Mouse (Mus musculus): ENCODE results near the gene Aff4. TPM values are rescaled to one million over a fixed set of nuclear protein-coding genes. Genes with fewer than 3 reads are reported as not detected.

The Aff4 gene
- 101 and 120 TPM in 2 replicates for polyA plus RNA-seq (2015; fragmentation: Nextera tagmentation; extraction: Ambion mirVana)

DNA sequence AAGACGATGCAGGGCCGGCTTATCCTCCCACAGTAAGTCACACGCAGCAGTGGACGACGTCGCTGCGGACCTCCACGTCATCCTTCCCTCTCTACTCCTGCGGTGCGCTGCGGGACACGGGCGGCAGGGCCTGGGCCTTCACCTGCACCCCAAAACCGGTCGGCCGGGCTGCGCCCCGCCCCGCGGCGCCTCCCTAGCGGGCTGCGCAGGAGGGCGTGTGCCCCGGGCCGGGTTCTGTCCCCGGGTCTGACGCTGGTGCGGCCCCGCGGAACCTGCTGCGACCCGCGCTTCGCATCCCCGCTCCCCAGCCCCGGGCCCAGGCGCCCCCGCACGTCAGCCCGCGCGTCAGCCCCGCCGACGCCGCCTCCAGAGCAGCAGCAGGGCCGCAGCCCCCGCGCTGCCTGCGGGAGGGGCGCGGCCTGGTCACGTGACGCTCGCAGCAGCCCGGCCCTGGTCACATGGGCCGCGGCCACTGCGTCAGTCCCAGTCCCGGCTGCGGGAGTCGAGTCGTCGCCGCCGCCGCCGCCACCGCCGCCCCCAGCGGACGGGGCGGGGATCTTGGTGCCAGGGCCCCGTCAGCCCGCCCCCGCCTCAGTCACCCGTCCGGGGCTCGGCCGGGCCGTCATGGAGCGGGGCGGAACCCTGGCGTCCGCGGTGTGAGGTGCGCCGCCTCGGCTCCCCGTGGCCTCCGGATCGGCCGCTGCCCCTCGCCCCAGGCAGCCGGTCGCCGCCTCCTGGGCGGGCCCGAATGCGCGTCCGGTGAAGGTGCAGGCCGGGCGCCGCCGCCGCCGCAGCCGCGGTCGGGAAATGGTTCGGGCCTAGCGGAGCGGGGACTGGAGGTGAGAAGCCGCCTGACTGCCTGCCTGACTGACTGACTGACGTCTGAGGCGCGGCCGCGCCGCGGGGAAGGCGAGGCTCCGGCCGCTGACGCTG is at the start of gene Aff4:
Gene Aff4 (plus strand): TSS at position 543 of the 933 bp plus-strand sequence.

GRCm38 (mm10) chr11:53324512-53324968 is 26.1 kb upstream of the Aff4 start, which contains the start of gene Zcchc10:
Gene Zcchc10 (plus strand): TSS chr11:53324679.

DNA sequence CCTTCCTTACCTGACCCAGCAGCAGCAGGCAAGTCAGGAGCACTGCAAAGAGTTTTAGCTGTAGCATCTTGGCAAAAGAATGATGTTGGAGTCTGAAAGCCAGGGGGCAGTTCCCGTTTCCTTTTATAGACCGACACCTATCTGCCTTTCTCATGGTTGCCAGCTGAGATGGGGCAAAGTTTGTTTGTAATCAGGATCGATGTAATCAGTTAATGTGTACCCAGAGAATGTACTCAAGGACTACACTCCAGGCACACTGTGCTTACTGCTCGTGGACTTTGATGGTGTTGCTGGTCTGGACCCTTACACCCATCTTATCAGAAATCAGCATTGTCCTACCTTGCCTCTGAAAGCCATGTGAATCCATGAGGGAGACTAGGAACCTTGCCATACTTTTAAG is 72.4 kb downstream of the Aff4 start, which contains the start of gene Leap2:
Gene Leap2 (minus strand): TSS at position 135 of the 400 bp plus-strand sequence.

GRCm38 (mm10) chr11:53430670-53431346 is 80.2 kb downstream of the Aff4 start, which contains the start of the genes Uqcrq and Gdf9:
Gene Uqcrq (minus strand): TSS chr11:53430831.
Gene Gdf9 (plus strand): TSS chr11:53431023.

DNA sequence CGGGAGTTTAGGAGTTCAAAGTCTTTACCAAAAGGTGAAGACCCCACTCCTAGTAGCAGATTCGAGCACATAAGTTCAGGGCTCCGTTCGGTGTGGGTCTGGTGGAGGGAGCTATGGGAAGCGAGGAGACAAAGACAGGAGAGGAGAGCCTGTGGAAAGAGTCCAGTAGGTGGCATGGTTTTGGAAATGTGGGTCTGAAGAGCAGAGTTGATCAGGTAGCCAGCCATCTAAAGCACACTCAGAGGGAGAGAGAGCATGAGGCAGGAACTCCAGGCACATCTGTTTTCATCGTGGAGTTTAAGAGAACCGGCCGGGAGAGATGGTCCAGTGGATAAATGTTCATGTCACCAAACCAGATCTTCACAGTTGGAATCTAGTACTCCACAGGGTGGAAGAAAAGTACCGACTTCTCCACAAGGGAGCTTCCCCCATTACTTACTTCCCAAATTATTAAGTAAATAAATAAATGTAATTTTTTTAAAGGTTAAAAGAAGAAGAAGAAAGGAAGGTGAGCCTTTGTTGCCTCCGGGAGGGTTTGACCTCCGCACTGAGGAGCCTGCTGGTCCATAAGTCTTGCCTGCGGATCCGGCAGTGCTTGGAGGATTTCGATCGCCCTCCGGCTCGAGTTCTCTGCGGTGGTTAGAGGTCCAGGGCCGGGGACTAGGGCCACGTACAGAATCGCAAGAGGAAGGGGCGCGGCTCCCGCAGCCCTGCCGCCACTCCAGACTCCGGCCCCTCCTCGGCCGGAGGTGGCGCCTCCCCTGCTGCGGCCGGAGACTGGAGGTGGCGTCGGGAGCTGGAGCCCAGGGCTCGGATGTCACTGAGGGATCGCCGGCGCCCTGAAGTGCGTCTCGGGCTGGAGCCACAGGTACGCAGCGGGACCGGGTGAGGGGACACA is 106.1 kb downstream of the Aff4 start, which contains the start of the genes Gm10447 and Shroom1:
Gene Gm10447 (minus strand): TSS at position 637 of the 898 bp plus-strand sequence.
Gene Shroom1 (plus strand): TSS at position 732 of the 898 bp plus-strand sequence.

GRCm38 (mm10) chr11:53469968-53470695 is 119.5 kb downstream of the Aff4 start, which contains the start of gene Gm9837:
Gene Gm9837 (minus strand): TSS chr11:53470479.

Small RNAs within 50 kb of the gene (microRNA-seq; reads per million reads assigned to microRNA genes)
- not detected for gene Mir6920

Other genes with a start within 250 kb of the Aff4 start
- 46.6 and 47.3 TPM in 2 replicates for gene Hspa4, start 50.4 kb upstream of the Aff4 start, polyA plus RNA-seq (2015; fragmentation: Nextera tagmentation; extraction: Ambion mirVana)
- gene Zcchc10, start 26.2 kb upstream of the Aff4 start, polyA plus RNA-seq (2015; fragmentation: Nextera tagmentation; extraction: Ambion mirVana), result 15.9 and 16.5 TPM in 2 replicates
- not detected in 2 replicates for gene Leap2, start 72.3 kb downstream of the Aff4 start, polyA plus RNA-seq (2015; fragmentation: Nextera tagmentation; extraction: Ambion mirVana)
- gene Uqcrq, start 80.0 kb downstream of the Aff4 start, polyA plus RNA-seq (2015; fragmentation: Nextera tagmentation; extraction: Ambion mirVana), result 1,163 and 1,257 TPM in 2 replicates
- 1.9 and 2.4 TPM in 2 replicates for gene Gdf9, start 80.2 kb downstream of the Aff4 start, polyA plus RNA-seq (2015; fragmentation: Nextera tagmentation; extraction: Ambion mirVana)
- gene Gm10447, start 106.3 kb downstream of the Aff4 start, polyA plus RNA-seq (2015; fragmentation: Nextera tagmentation; extraction: Ambion mirVana), result 0.06 TPM in 1 of 2 replicates, not detected in the other
- 3.6 and 3.7 TPM in 2 replicates for gene Shroom1, start 106.4 kb downstream of the Aff4 start, polyA plus RNA-seq (2015; fragmentation: Nextera tagmentation; extraction: Ambion mirVana)
- gene Gm9837, start 119.6 kb downstream of the Aff4 start, polyA plus RNA-seq (2015; fragmentation: Nextera tagmentation; extraction: Ambion mirVana), result not detected in 2 replicates
- gene Gm9945, start 129.3 kb downstream of the Aff4 start, polyA plus RNA-seq (2015; fragmentation: Nextera tagmentation; extraction: Ambion mirVana), result 0.59 and 0.99 TPM in 2 replicates
- 6.8 and 7.0 TPM in 2 replicates for gene Sowaha, start 129.4 kb downstream of the Aff4 start, polyA plus RNA-seq (2015; fragmentation: Nextera tagmentation; extraction: Ambion mirVana)
- 25.2 and 25.5 TPM in 2 replicates for gene Sept8, start 168.4 kb downstream of the Aff4 start, polyA plus RNA-seq (2015; fragmentation: Nextera tagmentation; extraction: Ambion mirVana)
- gene Kif3a, start 216.5 kb downstream of the Aff4 start, polyA plus RNA-seq (2015; fragmentation: Nextera tagmentation; extraction: Ambion mirVana), result 307 and 308 TPM in 2 replicates

Measured in neural tube, postnatal 0 days (tissue).